Mouse (Mus musculus) limb, embryonic 11.5 days (tissue): ENCODE results near the gene Wdr83os. TPM values are rescaled to one million over a fixed set of nuclear protein-coding genes. Genes with fewer than 3 reads are reported as not detected.

ENCODE experiments used
- ATAC-seq: fragments of 200-750 bp; cut with Nextera tagmentation; 2 replicates; pipeline ENCODE4 v1.8.0; 2017; ENCODE audit warnings: low read depth; ENCODE audit not compliant: insufficient number of reproducible peaks, low FRiP score, low TSS enrichment
- DNase-seq: peaks from one replicate; pipeline ENCODE4 v3.0.0-alpha.2; 2015; ENCODE audit warnings: low spot score
- H3K27ac ChIP-seq: fragments of 300-500 bp; sonication (generic); replicated peaks from 2 replicates; pipeline ENCODE4 v1.5.1; 2014; ENCODE audit warnings: low read depth, mild to moderate bottlenecking, low read length
- H3K27me3 ChIP-seq: fragments of 300-500 bp; sonication (generic); 2 replicates; pipeline ENCODE4 v1.6.1; 2014; ENCODE audit warnings: mild to moderate bottlenecking, low read length, mixed read lengths; ENCODE audit not compliant: control insufficient read depth, insufficient read depth
- H3K36me3 ChIP-seq: fragments of 300-500 bp; sonication (generic); 2 replicates; pipeline ENCODE4 v1.6.1; 2014; ENCODE audit warnings: mild to moderate bottlenecking, low read length, moderate library complexity, mixed read lengths; ENCODE audit not compliant: control insufficient read depth, insufficient read depth
- H3K4me1 ChIP-seq: fragments of 300-500 bp; sonication (generic); 2 replicates; pipeline ENCODE4 v1.6.1; 2014; ENCODE audit warnings: low read length, mixed read lengths; ENCODE audit not compliant: control insufficient read depth, insufficient read depth
- H3K4me2 ChIP-seq: fragments of 300-500 bp; sonication (generic); 2 replicates; pipeline ENCODE4 v1.6.1; 2014; ENCODE audit warnings: low read depth, mild to moderate bottlenecking, moderate library complexity; ENCODE audit not compliant: severe bottlenecking
- H3K4me3 ChIP-seq: fragments of 300-500 bp; sonication (generic); 2 replicates; pipeline ENCODE4 v1.5.1; 2014; ENCODE audit warnings: low read depth, low read length
- H3K9ac ChIP-seq: fragments of 300-500 bp; sonication (generic); 2 replicates; pipeline ENCODE4 v1.6.1; 2014; ENCODE audit warnings: mild to moderate bottlenecking, low read length
- H3K9me3 ChIP-seq: fragments of 300-500 bp; sonication (generic); 2 replicates; pipeline ENCODE4 v1.6.1; 2016; ENCODE audit warnings: low read length; ENCODE audit not compliant: control insufficient read depth
- WGBS: fragments of 180-500 bp; shearing (Covaris S2); extraction: QIAGEN DNeasy Blood & Tissue Kit; methylation state at CpG from one replicate; pipeline ENCODE4 v1.1.7; 2014; 5-methylcytosine and 5-hydroxymethylcytosine counted together
- polyA plus RNA-seq: library from polyadenylated mRNA; unstranded; fragments of >200 nt; fragmentation: Nextera tagmentation; extraction: Ambion mirVana; gene quantifications from 2 replicates; pipeline ENCODE4 v1.2.1, GENCODE M21; 2014

The Wdr83os gene
- polyA plus RNA-seq, 1 experiment from 2014 or later: 115 TPM

- Histone ChIP-seq H3K4me3 (no peak overlapping the region), H3K27ac (no peak overlapping the region), H3K27me3 (no peaks in the 10 kb centered on the region), H3K9me3 (no peaks in the 10 kb centered on the region), H3K4me1 (peaks cover 2% of the 10 kb centered on the region; the same call in 1 of the 2 replicates), H3K4me2 (no peak overlapping the region), H3K36me3 (peaks cover 10% of the 10 kb centered on the region), H3K9ac (no peak overlapping the region)
- no peak for DNase-seq
- WGBS: 85% methylated on average over 2 of the region's 2 CpGs
- ATAC-seq: no peak
Measured at GRCm38 (mm10) chr8:85088771-85089170, 8.2 kb downstream of the Wdr83os start.

GRCm38 (mm10) chr8:85090856-85091255, 10.3 kb downstream of the Wdr83os start:
- H3K36me3 ChIP-seq: peaks cover 7% of the 10 kb centered on the region
- no peaks in the 10 kb centered on the region for H3K4me1 ChIP-seq
- no peak for ATAC-seq
- no peaks in the 10 kb centered on the region for H3K27me3 ChIP-seq
- no peak overlapping the region for H3K9ac ChIP-seq
- no peak overlapping the region for H3K4me3 ChIP-seq
- DNase-seq: no peak
- H3K27ac ChIP-seq: no peak overlapping the region
- WGBS: 91% methylated on average over 11 of the region's 11 CpGs
- no peak overlapping the region for H3K4me2 ChIP-seq
- no peaks in the 10 kb centered on the region for H3K9me3 ChIP-seq

- WGBS: 29% methylated on average over 21 of the region's 21 CpGs
- Histone ChIP-seq H3K27ac (no peak overlapping the region), H3K9ac (no peak overlapping the region), H3K36me3 (peaks cover 10% of the 10 kb centered on the region; the same call in 1 of the 2 replicates), H3K4me2 (no peak overlapping the region), H3K4me1 (no peaks in the 10 kb centered on the region), H3K4me3 (no peak overlapping the region), H3K27me3 (no peaks in the 10 kb centered on the region), H3K9me3 (no peaks in the 10 kb centered on the region)
- ATAC-seq (no peak), DNase-seq (no peak)
Measured at GRCm38 (mm10) chr8:85091526-85092090, 11.1 kb downstream of the Wdr83os start.

GRCm38 (mm10) chr8:85095051-85095450, 14.5 kb downstream of the Wdr83os start:
- no peak overlapping the region for H3K9ac ChIP-seq
- no peak overlapping the region for H3K4me2 ChIP-seq
- WGBS: 92% methylated on average over 13 of the region's 13 CpGs
- no peak for ATAC-seq
- no peak for DNase-seq
- H3K4me3 ChIP-seq: no peak overlapping the region
- H3K9me3 ChIP-seq: no peaks in the 10 kb centered on the region
- no peaks in the 10 kb centered on the region for H3K27me3 ChIP-seq
- peaks cover 15% of the 10 kb centered on the region for H3K36me3 ChIP-seq
- H3K27ac ChIP-seq: no peak overlapping the region
- H3K4me1 ChIP-seq: no peaks in the 10 kb centered on the region

GRCm38 (mm10) chr8:85095566-85095965, 15.0 kb downstream of the Wdr83os start:
- no peaks in the 10 kb centered on the region for H3K27me3 ChIP-seq
- H3K27ac ChIP-seq: no peak overlapping the region
- WGBS: 92% methylated on average over 7 of the region's 7 CpGs
- no peaks in the 10 kb centered on the region for H3K4me1 ChIP-seq
- H3K4me3 ChIP-seq: no peak overlapping the region
- no peaks in the 10 kb centered on the region for H3K9me3 ChIP-seq
- no peak overlapping the region for H3K4me2 ChIP-seq
- no peak overlapping the region for H3K9ac ChIP-seq
- peaks cover 15% of the 10 kb centered on the region for H3K36me3 ChIP-seq
- DNase-seq: no peak
- no peak for ATAC-seq

GRCm38 (mm10) chr8:85096196-85096595, 15.7 kb downstream of the Wdr83os start:
- Histone ChIP-seq H3K9me3 (no peaks in the 10 kb centered on the region), H3K9ac (no peak overlapping the region), H3K36me3 (peaks cover 14% of the 10 kb centered on the region), H3K4me2 (no peak overlapping the region), H3K4me3 (no peak overlapping the region), H3K27ac (no peak overlapping the region), H3K27me3 (no peaks in the 10 kb centered on the region), H3K4me1 (no peaks in the 10 kb centered on the region)
- WGBS: 90% methylated on average over 16 of the region's 16 CpGs
- ATAC-seq (no peak), DNase-seq (no peak)

GRCm38 (mm10) chr8:85096850-85097249, 16.3 kb downstream of the Wdr83os start:
- Histone ChIP-seq H3K4me3 (no peak overlapping the region), H3K27me3 (no peaks in the 10 kb centered on the region), H3K4me1 (no peaks in the 10 kb centered on the region), H3K9ac (no peak overlapping the region), H3K27ac (no peak overlapping the region), H3K36me3 (peaks cover 12% of the 10 kb centered on the region), H3K4me2 (no peak overlapping the region), H3K9me3 (no peaks in the 10 kb centered on the region)
- DNase-seq (no peak), ATAC-seq (no peak)
- 93% methylated on average over 4 of the region's 4 CpGs for WGBS

- no peaks in the 10 kb centered on the region for H3K9me3 ChIP-seq
- no peak overlapping the region for H3K9ac ChIP-seq
- ATAC-seq (no peak), DNase-seq (no peak)
- no peaks in the 10 kb centered on the region for H3K27me3 ChIP-seq
- 87% methylated on average over 4 of the region's 4 CpGs for WGBS
- H3K4me1 ChIP-seq: no peaks in the 10 kb centered on the region
- peaks cover 10% of the 10 kb centered on the region for H3K36me3 ChIP-seq
- H3K27ac ChIP-seq: no peak overlapping the region
- no peak overlapping the region for H3K4me3 ChIP-seq
- no peak overlapping the region for H3K4me2 ChIP-seq
Measured at GRCm38 (mm10) chr8:85100076-85100665, 19.6 kb downstream of the Wdr83os start.

- Histone ChIP-seq H3K9ac (no peak overlapping the region), H3K4me1 (no peaks in the 10 kb centered on the region), H3K36me3 (peaks cover 4% of the 10 kb centered on the region), H3K4me2 (no peak overlapping the region), H3K4me3 (no peak overlapping the region), H3K9me3 (no peaks in the 10 kb centered on the region), H3K27me3 (no peaks in the 10 kb centered on the region), H3K27ac (no peak overlapping the region)
- WGBS: 94% methylated on average over 10 of the region's 10 CpGs
- no peak for DNase-seq
- ATAC-seq: no peak
Measured at GRCm38 (mm10) chr8:85113241-85113640, 32.7 kb downstream of the Wdr83os start.
